Mouse (Mus musculus): ENCODE measurements around the gene Fcna.

DNA sequence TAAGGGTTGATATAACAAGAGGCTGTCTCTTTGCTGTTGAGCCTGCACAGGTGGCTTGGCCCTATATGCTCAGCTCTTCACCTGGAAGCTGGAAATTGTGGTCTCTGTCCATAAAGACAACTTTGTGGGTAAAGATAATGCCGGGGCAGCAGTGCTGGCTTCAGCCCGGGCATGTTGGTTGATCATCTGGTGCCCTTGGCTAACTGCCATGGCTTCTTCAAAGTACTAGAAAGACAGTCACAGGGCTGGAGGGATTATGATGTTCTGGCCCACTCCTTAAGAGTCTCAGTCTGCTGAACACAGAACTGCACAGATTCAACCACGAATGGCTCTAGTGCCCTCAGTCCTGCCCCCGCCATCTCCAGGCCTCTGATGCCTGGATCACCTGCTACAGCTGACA, 29.4 kb upstream of the Fcna start:
- TF ChIP-seq CTCF (IDR thresholded peaks at IDR 0.05; ENCODE audit: low read depth, low read length), result no peak
- no peak for TF ChIP-seq POLR2A (IDR thresholded peaks at IDR 0.05; ENCODE audit: borderline replicate concordance, low read depth, low read length)

All from bone marrow macrophage, adult 2 months (primary cell).